Mouse (Mus musculus) heart, embryonic 11.5 days (tissue): ENCODE data around the gene Sypl. TPM values are rescaled to one million over a fixed set of nuclear protein-coding genes. Genes with fewer than 3 reads are reported as not detected.

Source experiments
- ATAC-seq: fragments of 200-750 bp; cut with Nextera tagmentation; replicated peaks from 2 replicates; pipeline ENCODE4 v1.8.0; 2017; ENCODE audit warnings: moderate library complexity; ENCODE audit not compliant: insufficient number of reproducible peaks, low FRiP score, low TSS enrichment
- H3K27ac ChIP-seq: fragments of 300-500 bp; sonication (generic); 2 replicates; pipeline ENCODE4 v1.5.1; 2014; ENCODE audit warnings: mild to moderate bottlenecking, low read depth, low read length
- H3K27me3 ChIP-seq: fragments of 300-500 bp; sonication (generic); 2 replicates; pipeline ENCODE4 v1.6.1; 2014; ENCODE audit warnings: mild to moderate bottlenecking, low read length, mixed read lengths; ENCODE audit not compliant: control insufficient read depth, insufficient read depth
- H3K36me3 ChIP-seq: fragments of 300-500 bp; sonication (generic); 2 replicates; pipeline ENCODE4 v1.6.1; 2014; ENCODE audit warnings: mild to moderate bottlenecking, low read length, moderate library complexity, mixed read lengths; ENCODE audit not compliant: control insufficient read depth, insufficient read depth
- H3K4me1 ChIP-seq: fragments of 300-500 bp; sonication (generic); 2 replicates; pipeline ENCODE4 v1.6.1; 2014; ENCODE audit warnings: low read length; ENCODE audit not compliant: control insufficient read depth, insufficient read depth
- H3K4me2 ChIP-seq: fragments of 300-500 bp; sonication (generic); 2 replicates; pipeline ENCODE4 v1.6.1; 2014; ENCODE audit warnings: mild to moderate bottlenecking, moderate library complexity
- H3K4me3 ChIP-seq: fragments of 300-500 bp; sonication (generic); 2 replicates; pipeline ENCODE4 v1.5.1; 2014; ENCODE audit warnings: low read depth, low read length
- H3K9ac ChIP-seq: fragments of 300-500 bp; sonication (generic); 2 replicates; pipeline ENCODE4 v1.6.1; 2014; ENCODE audit warnings: mild to moderate bottlenecking, low read depth, low read length, moderate library complexity
- H3K9me3 ChIP-seq: fragments of 300-500 bp; sonication (generic); replicated peaks from 2 replicates; pipeline ENCODE4 v1.6.1; 2016; ENCODE audit warnings: low read length; ENCODE audit not compliant: control insufficient read depth
- WGBS: fragments of 180-500 bp; shearing (Covaris S2); extraction: QIAGEN DNeasy Blood & Tissue Kit; methylation state at CpG from one replicate; pipeline ENCODE4 v1.1.7; 2014; ENCODE audit not compliant: insufficient replicate concordance; 5-methylcytosine and 5-hydroxymethylcytosine counted together
- polyA plus RNA-seq: library from polyadenylated mRNA; unstranded; fragments of >200 nt; fragmentation: Nextera tagmentation; extraction: Ambion mirVana; gene quantifications from 2 replicates; pipeline ENCODE4 v1.2.1, GENCODE M21; 2014

The Sypl gene
- polyA plus RNA-seq, 1 experiment from 2014 or later: 85.0 TPM

DNA sequence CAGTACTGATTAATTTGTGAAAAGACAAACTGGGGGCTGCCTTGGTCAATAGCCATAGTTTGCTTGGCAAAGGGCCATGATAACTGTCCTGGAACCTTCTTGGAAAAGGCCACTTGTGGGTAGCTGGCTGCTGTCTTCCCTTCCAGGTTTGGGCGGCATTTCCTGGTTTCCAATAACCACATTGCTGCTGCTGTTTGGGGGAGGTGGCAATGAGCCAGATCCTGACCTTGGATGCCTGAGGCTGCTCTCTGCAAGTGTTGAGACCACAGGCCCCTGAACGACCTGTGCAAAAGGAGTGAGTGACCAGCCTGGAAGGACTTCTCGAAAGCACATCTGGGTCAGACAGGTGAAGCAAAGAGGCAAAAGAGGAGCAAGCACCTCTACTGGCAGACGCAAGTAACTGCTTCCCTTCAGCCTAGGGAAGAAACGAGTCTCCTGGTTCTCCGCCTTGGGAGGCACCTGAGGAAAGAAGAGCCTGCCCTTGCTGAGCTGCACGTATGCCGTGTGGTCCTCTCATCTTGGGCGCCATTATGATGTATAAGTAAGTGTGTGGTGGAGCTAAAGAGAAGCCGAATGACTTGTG lies 74.5 kb downstream of the Sypl start:
- Histone ChIP-seq H3K4me3 (no peak overlapping the region), H3K9ac (no peak overlapping the region), H3K4me2 (no peak overlapping the region), H3K27me3 (no peaks in the 10 kb centered on the region), H3K36me3 (no peaks in the 10 kb centered on the region), H3K4me1 (peaks cover 10% of the 10 kb centered on the region), H3K9me3 (no peaks in the 10 kb centered on the region), H3K27ac (no peak overlapping the region)
- 42% methylated on average over 10 of the region's 10 CpGs for WGBS
- no peak for ATAC-seq

DNA sequence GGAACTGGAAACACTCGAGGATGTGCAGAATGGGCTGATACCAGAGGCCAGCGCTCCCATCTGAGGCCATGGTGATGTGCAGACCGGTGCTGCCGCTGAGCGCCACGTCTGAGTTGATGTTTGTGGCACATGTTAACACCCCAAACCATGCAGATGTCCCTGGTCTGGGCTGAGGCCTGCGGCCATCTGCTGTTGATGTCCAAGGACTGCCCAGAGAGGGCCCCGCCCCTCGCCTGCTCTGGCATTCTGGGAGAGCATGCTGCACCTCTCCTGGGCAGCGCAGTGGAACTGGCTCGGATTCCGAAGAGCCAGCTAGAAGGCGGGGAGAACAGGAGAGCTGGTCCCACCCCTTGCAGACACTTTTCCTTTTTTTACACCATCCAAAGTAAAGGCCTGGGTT lies 75.0 kb downstream of the Sypl start:
- Histone ChIP-seq H3K9me3 (no peaks in the 10 kb centered on the region), H3K9ac (no peak overlapping the region), H3K36me3 (no peaks in the 10 kb centered on the region), H3K27me3 (no peaks in the 10 kb centered on the region), H3K27ac (no peak overlapping the region), H3K4me1 (peaks cover 10% of the 10 kb centered on the region), H3K4me2 (no peak overlapping the region), H3K4me3 (no peak overlapping the region)
- 46% methylated on average over 13 of the region's 13 CpGs for WGBS
- 0 out of 2 replicates have a peak, but pooled peaks have one; percentile 20 for ATAC-seq

Other genes with a start within 250 kb of the Sypl start
- 21.0 and 21.7 TPM in 2 replicates for gene Nampt, start 134.3 kb upstream of the Sypl start, polyA plus RNA-seq
- gene Cdhr3, start 139.0 kb downstream of the Sypl start, polyA plus RNA-seq: not detected in 2 replicates
- 15.6 and 18.7 TPM in 2 replicates for gene Atxn7l1, start 193.8 kb downstream of the Sypl start, polyA plus RNA-seq